Mouse (Mus musculus) left cerebral cortex, postnatal 14 days (tissue): ENCODE measurements around the gene Ugt1a5. TPM values are rescaled to one million over a fixed set of nuclear protein-coding genes. Genes with fewer than 3 reads are reported as not detected.

Experiments used
- DNase-seq, 2 experiments: peaks; one replicate each; pipeline ENCODE4 v3.0.0; 2021 to 2022; ENCODE audit warnings: low spot score in 2 of 2, mixed read lengths in 1 of 2
- intact Hi-C: fragments of 180-260 bp; cut with DNase I; formaldehyde crosslinking; loops from one replicate; pipeline ENCODE4 v1.15.1; 2025
- total RNA-seq, 2 experiments: library from RNA; stranded (reverse); gene quantifications; 2 replicates each; pipeline ENCODE4 v1.2.3; 2021

Gene Ugt1a5
- total RNA-seq, 2 experiments from 2014 or later: 0.15 TPM; not detected in 1

DNA sequence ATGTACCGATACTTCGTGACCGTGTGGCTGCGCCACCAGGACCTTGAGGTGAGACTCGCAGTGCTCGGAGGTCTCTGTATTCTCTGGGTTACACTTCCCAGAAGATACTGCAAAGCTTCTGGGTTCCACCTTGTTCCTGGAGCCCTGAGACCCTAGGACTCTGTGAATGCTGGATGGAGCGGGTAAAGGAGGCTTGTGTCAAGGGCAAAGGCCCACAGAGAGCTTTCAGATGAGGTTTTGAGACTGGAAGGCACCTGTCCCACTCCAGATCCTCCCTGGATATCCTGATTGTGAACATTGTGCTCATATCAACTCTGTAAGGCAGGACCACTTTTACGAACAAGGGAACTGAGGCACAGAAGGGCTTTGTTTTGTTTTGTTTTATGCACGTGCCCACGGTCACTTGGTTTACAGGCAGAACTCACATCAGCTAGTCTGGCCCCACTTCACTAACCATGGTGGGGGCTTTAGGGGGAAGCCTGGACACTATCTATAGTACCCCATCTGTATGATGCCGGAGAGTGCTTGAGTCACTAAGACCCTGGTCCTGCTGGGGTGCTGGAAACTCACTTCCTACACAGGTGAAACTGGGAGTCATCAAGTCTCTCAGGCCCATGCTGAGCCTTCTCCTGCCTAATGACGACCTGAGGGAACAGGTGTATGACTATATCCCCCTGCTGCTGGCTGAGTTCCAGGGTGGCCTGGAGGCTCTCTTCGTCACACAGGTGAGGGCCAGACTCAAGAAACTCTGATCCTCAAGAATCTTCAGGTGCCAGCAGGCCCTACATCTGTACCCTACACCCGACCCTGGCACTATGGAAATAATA is 67.8 kb downstream of the Ugt1a5 start:
- intact Hi-C loops: no loop called here
- DNase-seq: no peak

- no peak for DNase-seq
- intact Hi-C loops: no loop called here
Observed at GRCm38 (mm10) chr1:88234248-88234610, 68.4 kb downstream of the Ugt1a5 start.

DNA sequence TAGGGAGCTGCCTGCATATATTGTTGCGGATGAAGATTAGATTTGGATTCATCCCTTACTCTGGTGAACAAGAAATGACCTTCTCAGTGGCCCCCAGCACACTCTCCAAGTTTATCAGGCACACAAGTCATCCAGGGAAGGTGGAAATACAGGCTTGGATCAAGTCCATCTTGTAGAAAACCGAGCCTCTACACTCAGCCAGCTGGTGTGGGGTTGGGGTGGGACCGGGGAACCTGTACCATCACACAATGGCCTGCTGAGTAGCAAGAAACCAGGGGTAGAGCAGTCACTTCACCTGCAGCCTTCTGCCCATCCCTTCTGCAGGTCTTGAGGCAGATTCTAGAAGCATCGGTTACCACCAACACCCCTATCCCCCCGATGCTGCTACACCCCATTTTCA is 68.8 kb downstream of the Ugt1a5 start:
- DNase-seq: no peak
- intact Hi-C loops: no loop called here

- no peak for DNase-seq
- intact Hi-C loops: no loop called here
Observed at GRCm38 (mm10) chr1:88235046-88235893, 69.5 kb downstream of the Ugt1a5 start.

DNA sequence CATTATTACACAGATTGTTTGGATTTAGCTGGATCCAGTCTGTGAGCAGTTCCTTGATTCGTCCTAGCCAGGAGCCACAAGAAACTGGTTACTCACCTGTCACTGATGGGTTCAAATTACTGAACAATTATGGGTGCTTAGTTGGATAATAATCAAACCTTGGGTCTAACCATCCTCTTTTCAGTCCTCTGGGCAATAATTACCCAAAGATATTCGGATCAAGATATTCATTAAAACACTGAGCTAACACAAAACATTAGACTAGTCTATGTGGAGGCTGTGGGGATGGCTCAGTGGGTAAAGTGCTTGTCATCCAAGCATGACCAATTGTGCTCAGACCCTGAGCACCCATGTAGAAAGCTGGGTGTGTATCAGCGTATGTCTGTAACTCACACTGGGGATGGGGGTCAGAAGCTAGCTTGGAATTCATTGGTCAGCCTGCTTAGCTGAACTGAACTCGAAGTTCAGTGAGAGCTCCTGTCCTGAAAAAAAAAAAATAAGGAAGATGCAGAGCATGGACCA is 70.1 kb downstream of the Ugt1a5 start:
- no peak for DNase-seq
- intact Hi-C loops: no loop called here

- no peak for DNase-seq
- intact Hi-C loops: no loop called here
Observed at GRCm38 (mm10) chr1:88237311-88237710, 71.5 kb downstream of the Ugt1a5 start.

DNA sequence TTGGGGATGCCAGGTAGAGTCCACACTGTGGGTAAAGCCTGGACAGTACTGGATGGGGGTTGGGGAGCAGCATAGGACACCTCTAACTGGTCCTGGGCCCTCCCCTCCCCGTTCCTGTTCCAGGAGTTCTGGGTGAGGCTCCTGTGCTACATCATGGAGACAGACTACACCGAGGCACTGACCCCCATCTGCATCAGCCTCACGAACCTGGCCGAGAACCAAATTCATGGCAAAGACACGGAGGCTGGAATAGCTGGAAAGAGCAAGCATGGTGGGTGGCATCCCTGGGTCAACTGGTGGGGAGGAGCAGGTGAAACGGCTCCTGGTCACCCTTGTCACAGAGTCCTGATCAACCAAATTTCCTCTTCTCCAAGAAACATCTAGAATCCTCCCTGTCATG is 73.0 kb downstream of the Ugt1a5 start:
- no peak for DNase-seq
- intact Hi-C loops: no loop called here

- intact Hi-C loops: no loop called here
- no peak for DNase-seq
Observed at GRCm38 (mm10) chr1:88240072-88240471, 74.3 kb downstream of the Ugt1a5 start.

GRCm38 (mm10) chr1:88240579-88240978 is 74.8 kb downstream of the Ugt1a5 start:
- no peak for DNase-seq

DNA sequence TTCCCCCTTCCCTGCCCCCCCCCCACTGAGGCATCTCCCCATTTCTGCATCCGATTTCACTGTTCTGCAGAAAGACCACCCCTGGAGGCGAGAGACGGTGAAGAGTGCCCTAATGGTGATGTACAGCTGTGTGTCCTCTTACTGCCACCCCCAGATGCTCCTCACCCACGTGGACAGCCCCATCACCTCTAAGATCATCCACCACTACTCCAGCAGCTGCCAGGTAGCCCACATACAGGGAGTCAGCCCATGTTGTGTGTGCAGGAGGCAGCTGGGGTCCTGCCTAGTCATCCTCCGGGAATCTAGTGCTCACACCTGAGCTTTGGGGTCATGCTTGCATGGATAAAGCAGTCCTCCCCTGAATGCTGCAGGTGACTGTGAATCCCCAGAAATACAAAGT is 78.0 kb downstream of the Ugt1a5 start:
- intact Hi-C loops: no loop called here
- no peak for DNase-seq

More at GRCm38 (mm10) chr1:88240579-88240978, 74.8 kb downstream of the Ugt1a5 start:
- intact Hi-C loops: no loop called here

DNA sequence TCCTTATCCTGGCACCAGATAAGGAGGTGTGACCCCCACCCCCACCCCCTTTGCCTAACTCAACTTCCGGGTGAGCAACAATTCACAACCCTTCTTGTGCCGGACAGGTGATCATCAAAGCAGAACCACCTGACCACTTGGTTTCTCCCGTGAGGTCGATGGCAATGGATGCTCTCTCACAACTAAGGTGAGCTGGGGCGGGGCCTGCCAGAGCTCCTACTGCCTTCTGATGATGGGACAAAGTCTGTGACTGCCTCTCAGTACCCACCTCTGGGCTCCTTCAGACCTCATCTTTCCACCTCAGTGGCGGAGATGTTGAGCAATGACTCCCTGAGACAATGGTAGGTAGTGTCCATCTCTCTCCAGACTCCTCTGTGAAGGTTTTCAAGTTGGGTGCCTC is 80.1 kb downstream of the Ugt1a5 start:
- DNase-seq: no peak
- intact Hi-C loops: no loop called here

DNA sequence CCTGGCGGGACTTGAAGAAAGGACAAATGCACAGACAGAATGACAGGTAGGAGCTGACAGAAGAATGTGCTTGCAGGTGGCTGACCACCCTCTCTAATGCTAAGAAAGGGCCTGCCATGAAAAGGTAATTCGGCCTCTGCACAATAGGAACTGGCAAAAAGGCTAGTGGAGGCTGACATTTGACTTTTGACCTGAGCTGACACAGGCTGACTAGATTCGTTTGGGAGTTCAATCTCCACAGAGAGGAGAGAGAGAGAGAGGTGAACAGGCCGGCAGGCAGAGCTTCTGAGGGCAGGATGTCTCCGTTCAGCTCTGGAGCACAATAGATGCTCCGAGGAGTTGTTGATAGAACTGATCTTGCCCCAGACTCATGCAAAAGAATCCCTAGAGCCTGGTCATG is 80.6 kb downstream of the Ugt1a5 start:
- intact Hi-C loops: no loop called here
- DNase-seq: no peak

- DNase-seq: no peak
- intact Hi-C loops: no loop called here
Observed at GRCm38 (mm10) chr1:88247660-88248059, 81.8 kb downstream of the Ugt1a5 start.

DNA sequence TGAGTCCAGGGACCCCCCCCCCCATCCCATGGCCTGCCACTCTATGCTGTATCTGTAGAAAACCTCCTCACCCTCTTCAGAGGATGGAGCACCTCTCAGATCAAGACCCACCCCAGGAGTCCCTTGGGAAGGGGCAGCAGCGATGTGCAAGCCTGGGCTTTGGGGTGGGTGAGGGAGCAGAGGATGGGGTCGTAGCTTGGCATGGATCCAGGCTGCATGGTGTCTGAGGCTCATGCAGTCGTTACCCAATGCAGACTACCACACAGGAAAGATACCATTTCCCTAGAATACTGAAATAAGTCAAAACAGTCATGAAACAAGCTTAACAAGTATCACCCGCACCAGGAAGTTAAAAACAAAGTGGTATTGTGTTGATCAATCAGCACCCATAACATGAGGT is 82.8 kb downstream of the Ugt1a5 start:
- no peak for DNase-seq
- intact Hi-C loops: no loop called here

DNA sequence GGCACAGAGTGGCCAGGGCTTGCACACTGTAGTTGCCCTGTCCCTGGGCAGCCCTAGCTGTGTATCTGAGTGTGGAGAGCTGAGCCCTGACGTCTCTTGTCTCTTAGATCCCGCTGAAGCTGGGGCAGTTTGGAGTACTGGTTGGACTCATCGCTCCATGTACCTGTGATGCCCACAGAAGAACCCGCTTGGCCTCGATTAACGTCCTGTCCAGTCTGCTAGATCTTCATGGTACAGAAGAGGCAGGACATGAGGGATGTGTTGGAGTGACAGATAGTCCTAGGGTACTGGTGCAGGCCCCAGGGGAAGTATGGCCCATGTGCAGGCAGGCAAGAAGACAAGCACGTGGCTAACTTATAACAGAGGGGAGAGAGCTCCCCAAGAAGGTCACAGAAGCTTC is 83.8 kb downstream of the Ugt1a5 start:
- no peak for DNase-seq
- intact Hi-C loops: no loop called here

- no peak for DNase-seq
- intact Hi-C loops: no loop called here
Observed at GRCm38 (mm10) chr1:88250023-88250422, 84.2 kb downstream of the Ugt1a5 start.

DNA sequence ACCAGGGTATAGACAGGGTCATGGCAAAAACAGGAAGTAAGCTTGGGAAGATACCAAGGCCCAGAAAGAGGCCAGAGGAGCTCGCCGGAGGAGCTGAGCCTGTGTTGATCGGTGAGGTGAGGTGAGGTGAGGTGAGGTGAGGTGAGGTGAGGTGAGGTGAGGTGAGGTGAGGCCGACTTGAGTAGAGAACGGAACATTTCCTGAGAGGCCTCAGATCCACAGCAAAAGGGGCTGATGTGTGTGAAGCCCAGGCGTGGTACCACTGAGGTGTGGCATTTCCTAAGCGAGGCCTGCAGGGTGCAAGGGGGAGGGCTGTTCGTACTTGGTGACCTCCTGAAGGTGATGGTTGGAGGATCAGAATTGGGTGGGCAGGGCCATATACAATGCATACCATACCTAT is 87.3 kb downstream of the Ugt1a5 start:
- DNase-seq: no peak
- intact Hi-C loops: no loop called here

DNA sequence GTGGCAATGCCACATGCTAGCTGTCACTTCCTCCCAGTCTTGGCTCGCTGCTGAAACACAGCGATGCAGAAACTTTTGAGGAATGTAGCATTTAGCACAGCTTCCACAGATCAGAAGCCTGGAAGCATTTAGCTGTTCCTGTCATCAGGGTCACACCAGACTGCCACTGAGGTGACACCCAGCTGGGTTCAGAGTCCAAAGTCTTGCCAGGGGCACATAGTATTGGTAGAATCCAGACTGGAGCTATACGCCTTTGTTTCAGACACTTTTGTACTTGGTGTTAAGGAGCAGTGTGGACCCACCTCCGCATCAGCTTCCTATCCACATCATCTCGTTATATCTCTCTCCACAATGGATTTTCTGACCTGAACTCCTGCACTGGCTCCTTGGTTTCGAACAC is 87.7 kb downstream of the Ugt1a5 start:
- no peak for DNase-seq
- intact Hi-C loops: no loop called here

DNA sequence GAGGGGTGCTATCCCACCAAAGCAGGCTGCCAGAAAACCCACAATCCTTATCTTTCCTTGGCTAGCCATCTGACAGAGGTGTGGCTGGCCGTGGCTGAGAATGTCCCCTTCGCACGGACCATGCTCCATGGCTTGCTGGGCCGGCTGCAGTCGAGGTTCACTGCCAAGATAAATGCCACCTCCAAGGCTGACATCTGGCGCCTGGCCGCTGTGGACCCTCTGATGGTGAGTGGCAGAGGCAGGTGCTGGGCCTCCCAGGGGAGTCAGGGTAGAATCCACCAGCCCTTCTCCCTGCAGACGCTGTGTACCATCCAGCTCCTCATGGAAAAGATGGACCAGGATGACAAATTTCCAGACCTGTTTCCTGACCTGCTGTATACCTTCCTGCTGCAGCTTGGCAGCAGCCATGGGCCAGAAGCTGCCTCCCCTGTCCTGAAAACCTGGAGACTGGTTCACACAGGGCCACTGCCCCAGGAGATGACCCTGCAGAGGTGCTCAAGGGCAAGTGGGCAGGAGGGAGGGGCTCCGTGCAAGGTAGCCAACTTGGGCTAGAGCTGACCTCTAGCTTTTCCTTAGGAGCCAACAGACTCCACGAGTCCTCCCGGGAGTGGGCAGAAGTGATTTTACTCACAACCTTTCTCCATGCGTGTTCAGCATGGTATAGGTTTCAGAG is 89.1 kb downstream of the Ugt1a5 start:
- intact Hi-C loops: no loop called here
- no peak for DNase-seq

DNA sequence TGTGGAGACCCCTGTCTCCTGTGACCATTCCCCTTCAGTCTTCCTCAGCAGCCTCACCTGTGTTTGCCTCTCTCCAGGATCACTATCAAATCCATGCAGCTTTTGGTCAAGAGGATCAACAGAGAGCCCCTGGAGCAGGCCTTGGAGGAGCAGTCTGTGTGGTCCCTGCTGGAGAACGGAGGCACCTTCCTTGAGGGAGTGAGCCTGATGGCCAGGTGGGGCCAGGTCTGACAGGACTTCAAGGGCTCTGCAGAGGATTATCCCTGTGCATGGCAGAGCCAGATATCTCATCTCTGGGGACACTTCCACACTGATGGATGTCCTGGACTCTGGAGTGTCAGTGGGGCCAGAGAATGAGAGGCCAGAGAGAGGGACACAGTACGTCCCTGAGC is 89.7 kb downstream of the Ugt1a5 start:
- intact Hi-C loops: no loop called here
- DNase-seq: no peak
